Mouse (Mus musculus): ENCODE results near the gene Glcci1.
"Not testable (repeated sequence)": the region's sequence is repeated elsewhere in the genome, so short reads cannot be mapped to it uniquely, and the experiment has no call there.

The Glcci1 gene

DNA sequence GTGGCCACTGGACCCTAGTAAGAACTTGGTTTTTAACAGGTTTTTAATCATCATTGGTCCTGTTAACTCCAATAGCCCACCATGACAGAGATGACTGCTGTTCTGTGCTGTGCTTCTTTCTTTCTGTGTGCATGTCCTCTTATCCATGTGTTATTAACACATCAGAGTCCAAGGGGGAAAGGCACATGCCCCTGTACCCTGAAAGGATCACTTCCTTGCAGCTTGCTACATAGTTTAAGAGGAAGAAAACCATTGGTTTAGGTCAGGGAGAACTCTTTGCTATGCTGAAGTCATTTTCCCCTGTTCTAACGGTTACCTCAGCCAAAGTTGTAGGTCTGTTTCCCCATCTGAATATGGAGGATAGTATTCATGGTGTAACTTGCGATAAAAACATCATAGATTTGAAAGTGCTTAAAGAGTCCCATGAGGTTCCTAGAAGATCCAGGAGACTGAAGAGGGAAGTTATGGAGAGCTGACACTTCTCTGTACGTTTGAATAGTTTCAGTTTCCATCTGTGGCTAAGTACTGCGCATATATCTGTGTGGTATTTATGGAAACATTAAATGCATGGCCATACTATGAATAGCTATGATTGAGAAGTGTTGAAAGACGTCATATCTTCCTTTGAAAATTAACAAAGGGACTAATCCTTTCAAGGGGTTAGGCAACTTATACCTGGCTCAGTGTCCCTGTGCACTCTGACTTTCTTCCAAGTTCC lies 14.1 kb upstream of the Glcci1 start:
- DNase-seq (ENCODE audit: low read depth, low spot score), result no peak

DNA sequence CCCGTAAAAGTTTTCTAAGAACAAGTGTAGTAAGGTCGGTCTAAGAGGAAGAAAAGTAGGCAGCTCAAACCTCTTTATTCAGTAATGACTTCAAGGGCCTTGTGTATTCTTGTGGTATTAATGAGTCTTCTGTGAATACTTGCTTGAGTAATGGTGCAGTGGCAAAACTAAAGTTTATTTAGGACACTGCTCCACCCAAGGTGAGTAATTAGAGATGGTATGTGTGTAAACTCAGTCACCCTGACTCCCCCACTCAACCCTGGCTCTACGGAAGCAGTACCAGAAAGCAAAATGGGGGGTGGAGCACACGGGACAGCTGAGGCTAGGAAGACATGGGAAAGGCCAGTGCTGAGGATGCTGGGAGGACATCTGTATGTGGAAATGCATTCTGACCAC lies 13.6 kb upstream of the Glcci1 start:
- no peak for DNase-seq (ENCODE audit: low read depth, low spot score)

DNA sequence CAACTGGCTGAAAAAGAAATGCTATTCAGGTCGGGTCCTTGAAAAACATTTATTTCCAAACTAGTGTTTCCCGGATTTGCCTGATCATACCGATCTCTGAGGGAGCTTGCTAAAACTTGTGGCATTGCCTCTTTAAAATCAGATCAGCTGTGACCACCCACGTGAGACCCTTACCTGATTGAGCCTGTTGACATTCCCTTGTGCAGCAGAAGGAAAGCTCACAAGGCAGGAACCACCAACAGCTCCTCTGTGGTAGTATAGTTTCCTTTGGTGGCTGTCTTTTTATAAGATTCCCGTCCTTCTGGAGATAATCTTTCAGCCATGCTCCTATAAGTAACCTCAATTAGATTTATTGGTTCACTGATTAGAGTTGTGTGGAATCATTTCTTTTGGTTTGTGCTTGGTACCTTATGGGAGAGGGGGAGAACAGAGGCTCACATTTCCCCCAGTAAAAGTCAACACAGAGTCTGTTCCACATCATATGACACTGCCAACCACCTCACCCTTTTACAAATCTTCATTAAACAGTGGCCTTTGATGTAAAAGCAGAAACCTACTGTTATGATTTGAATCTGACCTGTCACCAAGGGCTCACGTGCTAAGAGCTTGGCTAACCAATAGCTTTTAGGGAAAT lies 12.0 kb upstream of the Glcci1 start:
- no peak for DNase-seq (ENCODE audit: low read depth, low spot score)

DNA sequence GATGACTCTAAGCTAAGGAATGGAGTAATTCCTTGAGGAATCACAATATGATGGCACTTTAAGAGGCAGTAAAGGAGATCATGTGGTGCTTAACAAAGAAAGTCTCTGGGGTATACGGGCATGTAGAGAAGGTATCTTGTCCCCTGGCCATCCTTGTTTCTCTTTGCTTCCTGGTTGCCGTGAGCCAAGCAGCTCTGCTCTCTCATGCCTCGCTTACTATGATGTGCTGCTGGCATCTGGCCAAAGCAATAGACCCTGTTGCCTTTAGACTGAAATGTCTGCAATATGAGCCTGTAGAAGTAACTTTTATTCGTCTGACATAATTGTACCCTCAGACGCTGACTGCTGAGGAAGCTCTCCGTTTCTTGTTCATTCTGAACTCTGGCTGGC lies 11.5 kb upstream of the Glcci1 start:
- DNase-seq (ENCODE audit: low read depth, low spot score), result no peak

DNA sequence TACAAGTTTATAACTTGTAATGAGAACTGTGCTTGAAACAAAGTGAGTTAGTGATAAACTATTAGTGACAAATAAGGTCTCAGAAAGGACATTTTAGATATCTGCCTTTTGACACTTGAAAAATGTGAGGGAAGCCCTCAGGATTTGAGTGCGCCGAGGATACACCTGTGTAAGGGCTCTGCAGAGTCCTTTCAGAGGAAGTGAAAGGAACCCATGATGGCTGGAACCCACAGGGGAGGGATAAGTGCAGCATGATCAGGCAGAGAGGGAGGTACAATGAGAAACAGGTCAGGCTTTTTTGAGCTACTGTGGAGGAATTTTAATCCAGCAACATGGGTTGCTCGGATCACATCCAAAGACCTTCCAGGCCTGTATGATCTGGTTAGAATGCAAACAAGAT lies 10.4 kb upstream of the Glcci1 start:
- DNase-seq (ENCODE audit: low read depth, low spot score), result no peak

DNA sequence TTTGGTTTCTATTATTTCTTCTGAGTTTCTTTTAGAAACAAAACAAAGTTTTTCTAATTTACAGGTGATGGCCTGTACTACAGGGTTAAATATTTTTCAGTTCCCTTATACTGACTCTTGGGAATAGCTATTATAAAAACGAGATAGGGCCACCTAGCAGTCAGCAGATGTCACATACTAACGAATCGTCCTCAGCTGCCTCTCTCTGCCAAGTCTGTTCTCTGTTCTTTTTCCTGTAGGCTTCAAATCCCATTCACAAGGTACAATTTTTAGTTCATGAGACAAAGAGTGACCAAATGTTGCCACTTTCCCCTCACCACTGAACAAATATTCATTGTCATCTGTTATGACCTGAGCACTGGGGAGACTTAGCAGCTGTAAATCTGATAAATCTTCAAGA lies 5.4 kb upstream of the Glcci1 start:
- no peak for DNase-seq (ENCODE audit: low read depth, low spot score)

DNA sequence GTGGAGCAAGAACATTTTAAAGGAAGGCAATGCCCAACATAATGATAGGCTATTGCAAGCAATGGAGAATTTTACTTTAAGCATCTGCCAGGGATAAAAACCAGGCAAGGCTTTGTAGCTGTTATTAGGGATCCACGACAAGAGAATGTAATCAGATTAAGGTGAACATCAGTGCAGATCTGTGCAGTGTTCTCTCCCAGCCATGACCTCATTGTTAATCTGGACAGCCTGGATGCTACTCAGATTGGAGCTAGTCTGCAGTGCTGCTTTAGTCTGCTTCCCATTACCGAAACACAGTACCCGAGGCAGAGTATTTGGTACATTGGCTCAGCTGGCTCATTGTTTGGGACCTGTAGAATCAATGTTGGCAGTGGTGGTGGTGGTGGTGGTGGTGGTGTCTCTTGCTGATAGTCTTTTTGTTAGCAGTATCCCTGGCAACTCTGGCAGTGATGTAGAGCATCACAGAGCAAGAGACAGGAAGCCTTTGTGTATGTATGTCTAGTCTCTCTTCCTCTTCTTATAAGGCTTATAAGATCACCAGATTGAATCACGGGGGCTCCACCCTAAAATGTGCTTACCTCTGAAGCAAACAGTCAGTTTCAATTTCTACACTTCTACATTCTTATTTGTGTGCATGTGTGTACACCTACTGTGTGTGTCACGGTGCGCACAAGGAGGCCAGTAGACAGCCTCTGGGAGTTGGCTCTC lies 4.7 kb upstream of the Glcci1 start:
- no peak for DNase-seq (ENCODE audit: low read depth, low spot score)

DNA sequence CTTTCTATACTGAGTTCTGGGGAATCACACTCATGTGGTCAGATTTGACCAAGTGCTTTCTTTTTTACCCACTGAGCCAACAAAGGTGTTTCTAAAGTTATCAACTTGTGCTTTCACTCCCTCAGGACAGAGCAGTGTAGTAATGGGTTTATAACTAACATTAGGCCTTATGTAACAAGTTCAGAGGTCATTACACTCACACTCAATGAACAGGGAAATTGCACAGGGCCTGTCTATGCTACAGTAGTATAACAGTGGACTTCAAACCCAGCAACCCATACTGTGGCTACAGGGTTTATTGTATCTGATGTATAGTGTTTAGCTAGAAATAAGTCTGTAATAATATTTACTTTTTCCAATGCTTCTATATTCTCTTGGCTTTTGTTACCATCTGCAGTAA lies 2.8 kb upstream of the Glcci1 start:
- DNase-seq (ENCODE audit: low read depth, low spot score), result no peak

DNA sequence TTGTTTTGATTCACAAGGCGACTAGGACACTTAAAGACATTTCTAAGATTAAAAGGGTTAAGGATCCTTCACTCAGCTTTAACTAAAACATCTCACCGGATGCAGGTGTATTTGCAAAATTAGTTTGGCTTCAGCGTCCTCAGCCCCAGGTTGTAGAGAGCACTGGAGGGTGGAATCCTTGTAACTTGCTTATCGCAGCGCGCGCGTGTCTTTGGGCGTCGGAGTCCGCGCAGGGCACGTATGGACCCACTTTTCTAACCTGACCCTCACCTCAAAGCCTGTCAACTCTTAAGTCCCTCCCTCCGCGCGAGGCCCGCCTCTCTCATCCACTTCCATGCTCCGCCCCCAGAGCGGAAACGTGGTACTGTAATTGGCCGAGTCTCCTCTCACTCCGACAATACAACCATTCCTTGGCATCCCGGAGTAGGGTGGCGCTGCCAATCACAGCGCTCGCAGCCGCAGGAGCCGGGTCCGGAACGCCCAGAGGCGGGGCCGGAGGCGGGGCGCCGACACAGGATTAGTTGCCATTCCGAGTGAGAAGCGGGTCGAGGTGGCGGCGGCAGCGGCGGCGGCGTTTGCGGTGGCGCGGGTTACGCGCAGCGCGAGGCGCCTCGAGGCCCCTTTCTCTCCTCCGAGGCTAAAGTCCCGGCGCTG lies 390 bp upstream of the Glcci1 start:
- peak; percentile 99 for DNase-seq (ENCODE audit: low read depth, low spot score)

DNA sequence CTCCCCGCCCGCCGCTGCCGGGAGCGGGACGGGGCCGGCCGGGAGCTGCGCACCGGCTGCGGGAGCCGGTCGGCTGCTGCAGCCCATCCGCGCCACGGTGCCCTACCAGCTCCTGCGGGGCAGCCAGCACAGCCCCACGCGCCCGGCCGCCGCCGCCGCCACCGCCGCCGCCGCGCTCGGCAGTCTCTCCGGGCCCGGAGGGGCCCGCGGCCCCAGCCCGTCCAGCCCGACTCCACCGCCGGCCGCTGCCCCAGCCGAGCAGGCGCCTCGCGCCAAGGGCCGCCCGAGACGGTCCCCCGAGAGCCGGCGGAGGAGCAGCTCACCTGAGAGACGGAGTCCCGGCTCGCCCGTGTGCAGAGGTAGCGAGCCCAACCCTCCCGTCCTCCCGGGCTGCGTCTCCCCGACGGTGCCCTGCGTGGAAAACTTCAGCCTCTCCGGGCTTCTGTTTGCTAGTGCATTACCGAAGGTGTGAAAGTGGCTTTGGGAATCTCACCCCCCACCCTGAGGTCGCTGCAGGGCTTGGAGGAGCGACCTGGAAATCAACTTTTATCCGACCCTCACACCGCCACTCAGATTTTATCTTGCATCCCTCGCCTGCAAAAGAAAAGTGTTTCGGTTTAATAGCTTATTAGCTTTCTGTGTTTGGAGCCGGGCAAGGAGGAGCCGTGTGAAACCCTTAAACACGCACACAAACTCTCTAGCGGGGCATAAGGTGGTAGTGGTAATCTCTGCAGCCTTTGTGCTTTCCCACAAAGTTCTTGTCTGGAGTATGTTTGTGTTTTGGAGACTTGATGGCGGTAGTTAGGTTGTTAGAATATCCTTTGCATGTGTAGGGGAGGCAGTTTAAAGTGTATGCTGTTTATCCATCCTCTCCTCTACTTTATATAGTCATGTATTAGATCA lies 812 bp downstream of the Glcci1 start:
- DNase-seq (ENCODE audit: low read depth, low spot score), result peak; percentile 59

DNA sequence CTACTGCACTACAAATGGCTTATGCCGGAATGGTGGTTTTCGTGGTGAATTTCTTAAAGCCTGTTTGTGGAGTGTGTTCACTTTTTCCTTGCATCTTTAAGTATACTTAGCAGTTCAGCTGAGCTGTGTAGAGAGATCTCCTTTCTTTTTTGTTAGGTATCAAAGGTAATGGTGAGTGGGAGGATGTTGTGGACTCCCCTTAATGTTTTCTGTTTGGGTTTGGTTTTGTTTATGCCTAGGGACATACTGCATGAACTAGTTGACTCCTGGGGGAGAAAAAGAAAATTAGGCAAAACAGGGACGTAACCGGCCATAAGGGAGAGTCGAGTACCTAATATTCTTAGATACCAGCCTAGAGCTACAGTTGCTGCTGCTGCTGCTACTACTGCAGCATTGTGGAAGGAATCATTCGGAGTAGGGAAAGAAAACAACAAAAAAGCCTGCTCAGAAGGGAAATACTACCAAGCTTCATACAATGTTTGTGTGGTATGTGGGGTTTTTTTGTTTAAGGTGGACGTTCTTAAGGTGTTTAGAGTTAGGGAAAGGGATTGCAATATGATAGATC lies 1.5 kb downstream of the Glcci1 start:
- no peak for DNase-seq (ENCODE audit: low read depth, low spot score)

DNA sequence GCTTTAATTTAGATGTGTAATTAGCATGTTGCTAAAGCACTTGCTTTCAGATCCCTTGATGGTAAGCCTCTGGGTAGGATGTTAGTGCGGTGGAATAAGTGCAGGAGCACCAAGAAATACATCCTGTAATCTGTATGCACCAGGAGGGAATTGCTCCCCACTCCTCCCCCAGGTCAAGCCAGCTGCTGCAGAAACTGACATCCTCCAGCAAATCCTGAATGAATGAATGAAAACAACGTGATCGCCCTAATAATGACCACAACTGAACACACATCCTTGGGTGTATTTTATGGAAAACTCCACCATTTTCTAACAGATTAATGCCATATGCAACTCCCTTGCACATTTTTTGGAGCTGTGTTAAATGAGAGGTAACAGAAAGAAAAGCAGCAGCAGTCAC lies 2.0 kb downstream of the Glcci1 start:
- no peak for DNase-seq (ENCODE audit: low read depth, low spot score)

DNA sequence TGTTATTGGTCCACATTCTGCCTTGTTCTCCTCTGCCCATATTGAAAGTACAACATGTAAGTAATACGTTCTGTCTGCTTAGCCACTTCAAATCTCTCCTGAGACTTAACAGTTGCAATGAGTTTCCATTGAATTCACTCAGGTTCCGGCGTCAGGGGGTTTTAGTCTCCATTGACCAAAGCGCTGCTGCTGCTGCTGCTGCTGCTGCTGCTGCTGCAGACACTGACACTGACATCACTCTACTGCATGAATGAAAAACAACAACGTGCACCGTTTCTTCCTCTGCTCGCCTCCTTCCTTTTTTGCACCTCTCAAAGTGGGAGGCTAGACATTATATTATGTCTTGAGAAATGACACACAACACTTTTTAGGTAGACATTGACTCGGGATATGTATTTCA lies 3.0 kb downstream of the Glcci1 start:
- DNase-seq (ENCODE audit: low read depth, low spot score), result no peak

DNA sequence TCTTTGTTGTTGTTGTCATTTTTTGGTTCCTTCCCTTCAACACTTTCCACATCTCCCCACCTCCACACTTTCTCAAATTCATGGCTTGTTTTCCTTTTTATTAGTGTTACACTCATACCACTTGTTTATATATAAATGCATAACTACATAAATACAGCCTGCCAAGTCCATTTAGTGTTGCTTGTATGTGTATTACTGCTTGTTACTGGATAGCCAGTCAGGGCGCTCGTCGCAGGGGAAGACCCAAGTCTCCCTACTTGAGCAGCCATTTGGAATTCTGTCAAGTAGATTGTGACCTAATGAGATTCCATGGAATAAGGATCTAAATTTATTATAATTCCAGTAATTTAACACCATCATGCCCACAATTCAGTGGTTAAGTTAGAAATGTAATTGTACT lies 10.3 kb downstream of the Glcci1 start:
- no peak for DNase-seq (ENCODE audit: low read depth, low spot score)

DNA sequence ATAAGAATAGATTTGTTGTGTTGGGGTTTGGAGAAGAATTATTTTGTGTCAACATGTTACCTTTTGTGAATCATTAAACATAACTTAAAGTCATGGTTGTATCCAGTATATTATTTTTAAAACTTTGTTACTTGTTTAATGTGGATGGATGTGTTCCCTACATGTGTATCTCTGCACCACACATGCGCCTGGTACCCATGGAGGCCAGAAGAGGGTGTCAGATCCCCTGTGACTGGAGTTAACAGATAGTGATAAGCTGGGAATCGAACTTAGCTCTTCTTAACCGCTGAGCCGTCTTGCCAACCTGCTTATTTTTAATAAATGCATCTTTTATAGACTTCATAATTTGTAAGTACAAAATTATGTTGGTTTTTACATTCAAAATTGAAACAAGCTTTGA lies 11.8 kb downstream of the Glcci1 start:
- no peak for DNase-seq (ENCODE audit: low read depth, low spot score)

DNA sequence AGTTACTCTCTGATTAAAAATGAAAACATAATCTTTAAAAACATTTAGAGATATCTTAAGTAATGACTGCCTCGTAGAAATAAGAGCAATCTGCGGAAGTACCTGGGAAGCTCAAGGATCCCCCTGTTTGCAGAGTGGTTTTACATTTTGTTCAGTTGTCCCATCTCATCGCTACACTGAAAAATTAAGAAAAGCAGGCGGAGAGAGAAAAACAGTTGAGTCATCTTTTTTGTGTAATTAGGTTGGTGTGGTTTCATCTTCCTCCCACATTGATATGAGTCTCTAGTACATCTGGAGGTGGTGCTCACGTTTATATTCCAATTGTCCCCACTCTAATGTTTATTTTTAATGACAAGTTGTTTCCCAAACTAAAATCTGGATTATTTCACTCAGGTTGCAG lies 15.3 kb downstream of the Glcci1 start:
- no peak for DNase-seq (ENCODE audit: low read depth, low spot score)

DNA sequence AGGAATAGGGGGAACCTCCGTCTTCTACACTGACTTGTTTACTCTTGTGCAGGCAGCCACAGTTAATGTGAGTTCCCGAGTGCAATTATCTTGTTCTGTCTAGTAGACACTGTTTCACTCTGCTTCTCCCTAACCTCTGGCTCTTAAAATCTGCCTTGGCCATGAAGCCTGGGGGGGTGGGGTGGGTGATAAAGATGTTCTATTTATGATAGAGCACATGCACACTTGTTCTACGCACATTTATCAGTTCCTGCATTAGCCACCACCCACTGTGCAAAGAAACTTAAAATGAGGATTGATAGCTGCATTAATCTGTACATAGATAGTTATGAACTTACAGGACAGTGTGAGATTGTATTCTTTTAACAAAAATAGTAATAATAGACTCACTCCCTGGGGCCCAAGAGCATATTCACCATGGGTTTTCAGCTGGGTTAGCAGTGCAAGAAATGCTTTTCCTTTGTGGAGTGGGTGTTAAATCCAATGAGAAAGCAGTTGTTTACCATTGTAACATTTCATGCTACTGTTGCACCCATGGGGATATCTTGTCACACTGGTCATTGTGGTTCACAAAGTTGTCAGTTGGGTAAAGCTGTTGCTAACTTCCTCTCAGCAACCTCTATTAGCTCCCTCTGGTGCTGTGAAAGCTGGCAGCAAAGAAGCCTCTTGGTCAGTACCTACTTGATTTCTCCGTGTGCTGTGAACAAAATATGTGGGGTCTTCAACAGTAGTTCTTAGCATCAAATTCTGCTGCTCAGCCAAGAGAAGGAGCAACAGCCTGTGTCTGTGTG lies 21.9 kb downstream of the Glcci1 start:
- no peak for DNase-seq (ENCODE audit: low read depth, low spot score)

DNA sequence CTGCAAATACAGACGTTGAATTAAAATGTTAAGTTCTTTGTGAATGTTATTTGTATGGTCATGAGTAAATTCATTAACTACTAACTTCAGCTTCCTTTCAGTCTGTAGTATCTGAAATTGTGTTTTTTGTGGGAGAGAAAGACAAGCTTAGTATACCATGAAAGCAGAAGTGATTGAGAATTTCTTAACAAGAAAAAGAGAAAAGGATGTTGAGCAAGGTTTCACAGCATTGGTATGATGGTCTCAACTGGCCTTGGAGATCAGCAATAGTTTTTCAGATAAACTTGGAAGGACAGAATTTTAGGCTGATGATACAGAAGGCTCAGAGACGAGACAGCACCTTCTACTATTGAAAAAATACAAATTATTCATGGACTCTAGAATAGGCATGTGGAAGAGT lies 27.5 kb downstream of the Glcci1 start:
- DNase-seq (ENCODE audit: low read depth, low spot score), result no peak

DNA sequence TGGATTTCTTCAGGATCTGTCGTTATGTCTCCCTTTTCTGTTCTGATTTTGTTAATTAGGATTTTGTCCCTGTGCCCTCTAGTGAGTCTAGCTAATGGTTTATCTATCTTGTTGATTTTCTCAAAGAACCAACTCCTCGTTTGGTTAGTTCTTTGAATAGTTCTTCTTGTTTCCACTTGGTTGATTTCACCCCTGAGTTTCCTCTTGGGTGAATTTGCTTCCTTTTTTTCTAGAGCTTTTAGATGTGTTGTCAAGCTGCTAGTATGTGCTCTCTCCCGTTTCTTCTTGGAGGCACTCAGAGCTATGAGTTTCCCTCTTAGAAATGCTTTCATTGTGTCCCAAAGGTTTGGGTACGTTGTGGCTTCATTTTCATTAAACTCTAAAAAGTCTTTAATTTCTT lies 32.1 kb downstream of the Glcci1 start:
- not testable (repeated sequence) for DNase-seq (ENCODE audit: low read depth, low spot score)

DNA sequence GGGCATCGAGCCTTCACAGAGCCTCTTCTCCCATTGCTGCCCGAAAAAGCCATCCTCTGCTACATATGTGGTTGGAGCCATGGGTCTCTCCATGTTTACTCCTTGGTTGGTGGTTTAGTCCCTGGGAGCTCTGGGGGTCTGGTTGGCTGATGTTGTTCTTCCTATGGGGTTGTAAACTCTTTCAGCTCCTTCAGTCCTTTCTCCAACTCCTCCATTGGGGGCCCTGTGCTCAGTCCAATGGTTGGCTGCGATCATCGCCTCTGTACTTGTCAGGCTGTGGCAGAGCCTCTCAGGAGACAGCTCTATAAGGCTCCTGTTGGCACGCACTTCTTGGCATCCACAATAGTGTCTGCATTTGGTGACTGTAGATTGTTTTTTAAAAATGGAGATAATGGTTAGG lies 35.4 kb downstream of the Glcci1 start:
- no peak for DNase-seq (ENCODE audit: low read depth, low spot score)
